Mouse (Mus musculus): Measurements from ENCODE around the gene Gm20388.

GRCm38 (mm10) chr8:120786753-120787152, 876.1 kb downstream of the Gm20388 start:
- TF ChIP-seq ZC3H11A (IDR thresholded peaks at IDR 0.05; ENCODE audit: borderline replicate concordance, low read depth, low read length) (no peak), ZNF384 (IDR thresholded peaks at IDR 0.05; ENCODE audit: low read depth, low read length) (no peak), HCFC1 (IDR thresholded peaks at IDR 0.05; ENCODE audit: borderline replicate concordance, insufficient read depth, low read length) (no peak)
